Mouse (Mus musculus) heart, embryonic 16.5 days (tissue): ENCODE results near the gene Bcar1. TPM values are rescaled to one million over a fixed set of nuclear protein-coding genes. Genes with fewer than 3 reads are reported as not detected.

ENCODE experiments used
- ATAC-seq: fragments of 200-750 bp; cut with Nextera tagmentation; replicated peaks from 2 replicates; pipeline ENCODE4 v1.8.0; 2017; ENCODE audit warnings: moderate number of reproducible peaks; ENCODE audit not compliant: insufficient read depth, low FRiP score; ENCODE audit errors: extremely low read depth
- H3K27ac ChIP-seq: fragments of 300-500 bp; sonication (generic); 2 replicates; pipeline ENCODE4 v1.5.1; 2014; ENCODE audit warnings: mild to moderate bottlenecking, low read length, control low read depth, moderate library complexity
- H3K27me3 ChIP-seq: fragments of 300-500 bp; sonication (generic); 2 replicates; pipeline ENCODE4 v1.6.1; 2014; ENCODE audit warnings: low read length, mixed read lengths; ENCODE audit not compliant: control insufficient read depth, insufficient read depth
- H3K36me3 ChIP-seq: fragments of 300-500 bp; sonication (generic); 2 replicates; pipeline ENCODE4 v1.6.1; 2014; ENCODE audit not compliant: control insufficient read depth, insufficient read depth
- H3K4me1 ChIP-seq: fragments of 300-500 bp; sonication (generic); 2 replicates; pipeline ENCODE4 v1.6.1; 2014; ENCODE audit warnings: low read length, mixed read lengths; ENCODE audit not compliant: control insufficient read depth, insufficient read depth
- H3K4me2 ChIP-seq: fragments of 300-500 bp; sonication (generic); 2 replicates; pipeline ENCODE4 v1.6.1; 2014; ENCODE audit warnings: low read depth, mild to moderate bottlenecking, control low read depth, low read length
- H3K4me3 ChIP-seq: fragments of 300-500 bp; sonication (generic); 2 replicates; pipeline ENCODE4 v1.5.1; 2014; ENCODE audit warnings: mild to moderate bottlenecking, control low read depth, low read length
- H3K9ac ChIP-seq: fragments of 300-500 bp; sonication (generic); 2 replicates; pipeline ENCODE4 v1.6.1; 2014; ENCODE audit warnings: low read length, control low read depth
- H3K9me3 ChIP-seq: fragments of 300-500 bp; sonication (generic); replicated peaks from 2 replicates; pipeline ENCODE4 v1.6.1; 2016; ENCODE audit warnings: low read length; ENCODE audit not compliant: control insufficient read depth
- WGBS: fragments of 180-500 bp; shearing (Covaris S2); extraction: QIAGEN DNeasy Blood & Tissue Kit; methylation state at CpG from one replicate; pipeline ENCODE4 v1.1.7; 2014; 5-methylcytosine and 5-hydroxymethylcytosine counted together
- polyA plus RNA-seq: library from polyadenylated mRNA; unstranded; fragments of >200 nt; fragmentation: Nextera tagmentation; extraction: Ambion mirVana; gene quantifications from 2 replicates; pipeline ENCODE4 v1.2.1, GENCODE M21; 2015

Gene Bcar1
- polyA plus RNA-seq, 1 experiment from 2014 or later: 39.8 TPM

- no peak for ATAC-seq
- peaks cover 42% of the 10 kb centered on the region for H3K36me3 ChIP-seq
Measured at GRCm38 (mm10) chr8:111709223-111709622, 34.4 kb downstream of the Bcar1 start.

GRCm38 (mm10) chr8:111708265-111708664 is 35.3 kb downstream of the Bcar1 start:
- H3K4me3 ChIP-seq: no peak overlapping the region
- no peaks in the 10 kb centered on the region for H3K27me3 ChIP-seq
- H3K36me3 ChIP-seq: peaks cover 32% of the 10 kb centered on the region
- WGBS: 92% methylated on average over 6 of the region's 6 CpGs
- ATAC-seq: no peak
- H3K4me1 ChIP-seq: no peaks in the 10 kb centered on the region
- no peak overlapping the region for H3K9ac ChIP-seq
- H3K9me3 ChIP-seq: no peaks in the 10 kb centered on the region
- H3K4me2 ChIP-seq: no peak overlapping the region
- H3K27ac ChIP-seq: no peak overlapping the region

More at GRCm38 (mm10) chr8:111709223-111709622, 34.4 kb downstream of the Bcar1 start:
- Histone ChIP-seq H3K4me2 (no peak overlapping the region), H3K27me3 (no peaks in the 10 kb centered on the region), H3K4me3 (no peak overlapping the region), H3K9me3 (no peaks in the 10 kb centered on the region), H3K27ac (no peak overlapping the region), H3K9ac (no peak overlapping the region), H3K4me1 (no peaks in the 10 kb centered on the region)
- 95% methylated on average over 1 of the region's 1 CpGs for WGBS

- Histone ChIP-seq H3K27me3 (no peaks in the 10 kb centered on the region), H3K9ac (no peak overlapping the region), H3K4me1 (no peaks in the 10 kb centered on the region), H3K4me2 (no peak overlapping the region), H3K27ac (no peak overlapping the region), H3K4me3 (no peak overlapping the region), H3K36me3 (peaks cover 13% of the 10 kb centered on the region), H3K9me3 (no peaks in the 10 kb centered on the region)
- 37% methylated on average over 5 of the region's 5 CpGs for WGBS
- ATAC-seq: no peak
Measured at GRCm38 (mm10) chr8:111705699-111706098, 37.9 kb downstream of the Bcar1 start.

GRCm38 (mm10) chr8:111705222-111705621 is 38.4 kb downstream of the Bcar1 start:
- Histone ChIP-seq H3K4me3 (no peak overlapping the region), H3K9ac (no peak overlapping the region), H3K4me2 (no peak overlapping the region), H3K36me3 (peaks cover 8% of the 10 kb centered on the region), H3K27ac (no peak overlapping the region), H3K4me1 (no peaks in the 10 kb centered on the region), H3K27me3 (no peaks in the 10 kb centered on the region), H3K9me3 (no peaks in the 10 kb centered on the region)
- ATAC-seq: peak; percentile 18; the same call in 1 of the 2 replicates
- 26% methylated on average over 3 of the region's 3 CpGs for WGBS

GRCm38 (mm10) chr8:111704585-111704984 is 39.0 kb downstream of the Bcar1 start:
- Histone ChIP-seq H3K9me3 (no peaks in the 10 kb centered on the region), H3K4me1 (no peaks in the 10 kb centered on the region), H3K36me3 (peaks cover 4% of the 10 kb centered on the region; the same call in 1 of the 2 replicates), H3K4me3 (no peak overlapping the region), H3K27ac (no peak overlapping the region), H3K4me2 (no peak overlapping the region), H3K27me3 (no peaks in the 10 kb centered on the region), H3K9ac (no peak overlapping the region)
- ATAC-seq: no peak
- 93% methylated on average over 11 of the region's 12 CpGs for WGBS

GRCm38 (mm10) chr8:111701380-111701779 is 42.2 kb downstream of the Bcar1 start:
- Histone ChIP-seq H3K4me1 (no peaks in the 10 kb centered on the region), H3K9me3 (no peaks in the 10 kb centered on the region), H3K27me3 (no peaks in the 10 kb centered on the region), H3K4me2 (no peak overlapping the region), H3K4me3 (no peak overlapping the region), H3K9ac (no peak overlapping the region), H3K27ac (no peak overlapping the region), H3K36me3 (no peaks in the 10 kb centered on the region)
- WGBS: 82% methylated on average over 9 of the region's 9 CpGs
- ATAC-seq: no peak

GRCm38 (mm10) chr8:111700740-111701139 is 42.9 kb downstream of the Bcar1 start:
- H3K4me3 ChIP-seq: no peak overlapping the region
- no peaks in the 10 kb centered on the region for H3K4me1 ChIP-seq
- no peak overlapping the region for H3K9ac ChIP-seq
- no peak overlapping the region for H3K4me2 ChIP-seq
- H3K9me3 ChIP-seq: no peaks in the 10 kb centered on the region
- H3K27ac ChIP-seq: no peak overlapping the region
- ATAC-seq: no peak
- WGBS: 92% methylated on average over 5 of the region's 5 CpGs
- no peaks in the 10 kb centered on the region for H3K27me3 ChIP-seq
- H3K36me3 ChIP-seq: no peaks in the 10 kb centered on the region

- ATAC-seq: no peak
- no peaks in the 10 kb centered on the region for H3K9me3 ChIP-seq
- WGBS: 69% methylated on average over 3 of the region's 3 CpGs
Measured at GRCm38 (mm10) chr8:111700201-111700600, 43.4 kb downstream of the Bcar1 start.

GRCm38 (mm10) chr8:111699035-111699434 is 44.6 kb downstream of the Bcar1 start:
- H3K36me3 ChIP-seq: no peaks in the 10 kb centered on the region
- H3K27ac ChIP-seq: no peak overlapping the region

More at GRCm38 (mm10) chr8:111700201-111700600, 43.4 kb downstream of the Bcar1 start:
- H3K27ac ChIP-seq: no peak overlapping the region
- no peaks in the 10 kb centered on the region for H3K27me3 ChIP-seq
- no peak overlapping the region for H3K4me3 ChIP-seq
- no peak overlapping the region for H3K4me2 ChIP-seq
- H3K4me1 ChIP-seq: no peaks in the 10 kb centered on the region; the same call in 1 of the 2 replicates
- no peaks in the 10 kb centered on the region for H3K36me3 ChIP-seq
- H3K9ac ChIP-seq: no peak overlapping the region

More at GRCm38 (mm10) chr8:111699035-111699434, 44.6 kb downstream of the Bcar1 start:
- H3K4me3 ChIP-seq: no peak overlapping the region
- H3K4me1 ChIP-seq: no peaks in the 10 kb centered on the region; the same call in 1 of the 2 replicates
- 5% methylated on average over 1 of the region's 1 CpGs for WGBS
- no peaks in the 10 kb centered on the region for H3K27me3 ChIP-seq
- H3K9me3 ChIP-seq: no peaks in the 10 kb centered on the region
- ATAC-seq: no peak
- no peak overlapping the region for H3K4me2 ChIP-seq
- no peak overlapping the region for H3K9ac ChIP-seq
